Mouse (Mus musculus): ENCODE measurements around the gene Ccin.

GRCm38 (mm10) chr4:44029661-44030066 is 46.4 kb downstream of the Ccin start:
- TF ChIP-seq CTCF (IDR thresholded peaks at IDR 0.05; ENCODE audit: borderline replicate concordance, extremely low read depth, insufficient read depth, insufficient read length) = peak; percentile 9; the same call in 1 of the 2 replicates
- no peak for TF ChIP-seq POLR2A (IDR thresholded peaks at IDR 0.05; ENCODE audit: borderline replicate concordance, extremely low read depth, insufficient read depth, insufficient read length, poor library complexity, severe bottlenecking)

Data from brain, embryonic 14.5 days (tissue).